Comparison of ENCODE assay signal across 8 mouse cellular contexts in the genomic region with DNA sequence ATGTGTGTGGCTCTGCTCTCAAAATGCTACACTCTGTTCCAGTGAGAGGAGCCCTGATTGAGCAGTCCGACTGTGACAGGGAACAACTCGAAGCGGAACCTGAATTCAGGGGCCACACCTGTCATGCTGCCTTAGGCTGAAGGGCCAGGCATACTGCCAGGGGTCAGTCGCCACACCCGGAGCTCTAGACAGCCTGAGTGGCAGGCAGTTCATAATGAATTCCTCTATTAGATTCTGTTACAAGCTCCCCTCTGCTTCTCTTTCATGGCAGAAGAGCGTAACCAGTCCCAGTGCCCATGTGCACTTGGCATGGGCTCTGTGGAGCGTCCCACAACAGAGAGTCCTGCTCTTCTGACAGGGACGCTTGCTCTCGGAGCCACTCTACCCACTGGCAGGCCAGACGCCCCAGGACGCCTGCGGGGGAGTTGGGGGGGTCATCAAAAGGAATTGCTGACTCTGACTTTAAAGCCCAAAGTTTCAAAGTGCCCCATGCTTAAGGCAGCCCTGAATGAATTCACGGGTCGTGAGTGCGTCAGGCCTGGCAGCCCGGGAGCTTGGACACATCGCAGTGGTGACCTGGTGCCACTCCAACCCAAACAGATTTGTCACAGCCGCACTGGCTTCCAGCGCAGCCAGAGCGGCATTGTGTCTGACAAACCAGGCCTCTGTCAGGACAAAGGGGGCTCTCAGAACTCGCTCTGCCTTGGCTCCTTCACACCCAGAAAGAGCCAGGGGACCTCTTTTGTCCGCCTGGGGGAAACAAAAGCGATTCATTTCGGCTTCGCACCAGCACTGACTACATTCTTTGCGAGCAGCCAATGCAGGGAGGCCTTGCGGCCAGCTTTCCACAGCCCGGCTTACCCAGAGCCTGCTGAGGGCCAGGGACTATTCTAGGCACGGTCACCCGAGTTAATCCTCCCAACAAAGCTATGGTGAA.
DNase-seq lines count a peak whose midpoint lies in the region; ATAC-seq lines count a peak whose summit lies in the region.

No protein-coding gene starts in this region.

- H3K36me3 ChIP-seq in heart, embryonic 11.5 days (ENCODE audit: control insufficient read depth, insufficient read depth, low read length) = no peaks in the 10 kb centered on the region

- peak overlapping the region; percentile 24; the same call in 1 of the 2 replicates for H3K9ac ChIP-seq in heart, embryonic 11.5 days (ENCODE audit: low read depth, low read length)

- H3K27me3 ChIP-seq in heart, embryonic 11.5 days (ENCODE audit: control insufficient read depth, insufficient read depth, low read length) = no peaks in the 10 kb centered on the region

- no peak for ATAC-seq in heart, embryonic 11.5 days (replicated peaks; ENCODE audit: insufficient number of reproducible peaks, low FRiP score, low TSS enrichment)
- no peak for ATAC-seq in activated CD4-positive, CD25-positive, alpha-beta regulatory T cell, adult 4 months

- peak overlapping the region; percentile 42; the same call in 1 of the 2 replicates for H3K27ac ChIP-seq in heart, embryonic 11.5 days (ENCODE audit: low read depth, low read length)

- no peaks in the 10 kb centered on the region for H3K9me3 ChIP-seq in heart, embryonic 11.5 days (replicated peaks; ENCODE audit: control insufficient read depth, low read length)

- 34% methylated on average over 30 of the region's 30 CpGs for WGBS in heart, embryonic 11.5 days (ENCODE audit: insufficient replicate concordance)

- no peak overlapping the region for H3K4me3 ChIP-seq in heart, embryonic 11.5 days (ENCODE audit: low read depth, low read length)

- H3K4me2 ChIP-seq in heart, embryonic 11.5 days = peak overlapping the region; percentile 45

- DNase-seq in cerebellum, adult 8-10 months = peak; percentile 33
- DNase-seq in fibroblast of lung, adult 2 months (ENCODE audit: low read depth) = peak; percentile 44
- peak; percentile 37 for DNase-seq in layer of hippocampus, adult 9-10 months (ENCODE audit: low spot score)
- peak; percentile 19 for DNase-seq in lung, postnatal 14 days
- peak; percentile 56 for DNase-seq in right cerebral cortex, postnatal 4 days
- no peak for DNase-seq in B cell, adult 2 months

- H3K4me1 ChIP-seq in heart, embryonic 11.5 days (ENCODE audit: control insufficient read depth, insufficient read depth, low read length) = peaks cover 4% of the 10 kb centered on the region; the same call in 1 of the 2 replicates

Comparison
In these comparisons a context has a peak if more than half of its experiments do, and no peak if none do; other contexts are left out.
1. DNase-seq: peak in cerebellum, adult 8-10 months (single experiment), fibroblast of lung, adult 2 months (single experiment), layer of hippocampus, adult 9-10 months (single experiment), lung, postnatal 14 days (single experiment) and right cerebral cortex, postnatal 4 days (single experiment); none in B cell, adult 2 months (0 of 2).